In the genomic region with DNA sequence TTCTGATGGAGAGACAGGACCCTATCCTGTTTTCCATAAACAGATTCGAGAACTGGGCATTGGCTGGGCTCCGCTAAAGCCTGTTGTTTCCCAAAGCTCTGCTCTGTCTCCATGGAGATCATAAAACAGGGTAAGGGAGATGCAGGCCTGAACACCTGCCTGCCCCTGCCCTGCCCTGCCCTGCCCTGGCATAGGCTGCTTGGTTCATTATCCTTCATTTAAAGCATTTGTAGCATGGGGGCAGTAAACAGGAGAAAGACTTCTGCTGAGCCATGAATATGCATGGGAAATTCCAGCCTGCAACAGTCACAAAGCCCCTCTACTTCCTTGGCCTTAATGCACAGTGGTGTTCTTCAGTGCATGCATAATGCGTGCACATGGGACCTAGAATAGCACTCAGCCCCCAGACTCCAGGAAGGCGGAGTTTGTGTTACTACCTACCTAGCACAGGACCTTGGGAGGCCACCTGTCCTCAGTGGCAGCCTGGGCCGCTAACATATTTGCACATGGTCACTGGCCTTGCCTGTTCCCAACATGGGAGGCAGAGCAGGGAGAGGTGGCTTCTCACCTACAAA, we compare ENCODE assay signal across 21 mouse cellular contexts.
DNase-seq lines count a peak whose midpoint lies in the region; ATAC-seq lines count a peak whose summit lies in the region.
"Had no signal": no experiment of that assay in that cellular context is flagged by ENCODE, and none has a peak within 500 bp of the region (broad histone marks: within the 10 kb centered on the region; RNA-seq: fewer than 3 reads in every experiment).

No protein-coding gene starts in this region.

- no peaks in the 10 kb centered on the region for H3K27me3 ChIP-seq in neural tube, embryonic 12.5 days (replicated peaks)
- no peaks in the 10 kb centered on the region for H3K27me3 ChIP-seq in forebrain, embryonic 13.5 days
- H3K27me3 ChIP-seq in midbrain, embryonic 11.5 days (ENCODE audit: control insufficient read depth, insufficient read depth, low read length): no peaks in the 10 kb centered on the region
- H3K27me3 ChIP-seq: embryonic facial prominence, embryonic 13.5 days had no signal

- H3K4me3 ChIP-seq in neural tube, embryonic 12.5 days: no peak overlapping the region
- no peak overlapping the region for H3K4me3 ChIP-seq in forebrain, embryonic 13.5 days
- no peak overlapping the region for H3K4me3 ChIP-seq in midbrain, embryonic 11.5 days (ENCODE audit: low read depth, low read length)
- H3K4me3 ChIP-seq: embryonic facial prominence, embryonic 13.5 days; heart, embryonic 10.5 days; layer of hippocampus, adult 2 months had no signal

- peak; percentile 81 for ATAC-seq in neural tube, embryonic 12.5 days (ENCODE audit: low FRiP score, low read depth)
- peak; percentile 73 for ATAC-seq in forebrain, embryonic 13.5 days
- peak; percentile 49 for ATAC-seq in midbrain, embryonic 11.5 days (ENCODE audit: low FRiP score)

- no peak overlapping the region for H3K4me2 ChIP-seq in neural tube, embryonic 12.5 days (replicated peaks)
- no peak overlapping the region for H3K4me2 ChIP-seq in forebrain, embryonic 13.5 days
- no peak overlapping the region for H3K4me2 ChIP-seq in midbrain, embryonic 11.5 days
- H3K4me2 ChIP-seq: embryonic facial prominence, embryonic 13.5 days had no signal

- WGBS in neural tube, embryonic 12.5 days: 41% methylated on average over 5 of the region's 5 CpGs
- WGBS in forebrain, embryonic 13.5 days: 28% methylated on average over 5 of the region's 5 CpGs
- WGBS in midbrain, embryonic 11.5 days: 43% methylated on average over 5 of the region's 5 CpGs

- DNase-seq in neural tube, embryonic 10.5 days (ENCODE audit: extremely low spot score, low spot score): no peak
- peak; percentile 87 for DNase-seq in midbrain, embryonic 11.5 days (ENCODE audit: low spot score, missing footprints)
- DNase-seq in spleen, adult 18-20 months: no peak
- DNase-seq in gastrocnemius, postnatal 25 days: no peak
- DNase-seq in T-cell, adult 2 months (ENCODE audit: low spot score): no peak
- DNase-seq: adrenal gland, adult 8-10 months; cerebellum, adult 11 months; cerebellum, postnatal 14 days; heart, postnatal 10 days; kidney, adult 11 months; kidney, postnatal 10 days; layer of hippocampus, postnatal 36 days; right cerebral cortex, postnatal 4 days had no signal

- H3K27ac ChIP-seq in neural tube, embryonic 12.5 days: no peak overlapping the region
- peak overlapping the region; percentile 55 for H3K27ac ChIP-seq in forebrain, embryonic 13.5 days
- H3K27ac ChIP-seq in midbrain, embryonic 11.5 days (ENCODE audit: low read depth, low read length): no peak overlapping the region
- H3K27ac ChIP-seq: embryonic facial prominence, embryonic 13.5 days; heart, embryonic 10.5 days; layer of hippocampus, adult 2 months; liver, embryonic 14.5 days; macrophage; stomach, postnatal 0 days had no signal

- H3K9me3 ChIP-seq in neural tube, embryonic 12.5 days: no peaks in the 10 kb centered on the region
- H3K9me3 ChIP-seq in forebrain, embryonic 13.5 days (replicated peaks): no peaks in the 10 kb centered on the region
- no peaks in the 10 kb centered on the region for H3K9me3 ChIP-seq in midbrain, embryonic 11.5 days (ENCODE audit: control insufficient read depth, low read length)
- H3K9me3 ChIP-seq: embryonic facial prominence, embryonic 13.5 days; heart, embryonic 10.5 days had no signal

- no peaks in the 10 kb centered on the region for H3K36me3 ChIP-seq in neural tube, embryonic 12.5 days
- H3K36me3 ChIP-seq in forebrain, embryonic 13.5 days (ENCODE audit: poor library complexity, severe bottlenecking): no peaks in the 10 kb centered on the region
- H3K36me3 ChIP-seq in midbrain, embryonic 11.5 days (ENCODE audit: control insufficient read depth, insufficient read depth, low read length): no peaks in the 10 kb centered on the region
- H3K36me3 ChIP-seq: embryonic facial prominence, embryonic 13.5 days; heart, embryonic 10.5 days had no signal

- no peak overlapping the region for H3K9ac ChIP-seq in neural tube, embryonic 12.5 days
- no peak overlapping the region for H3K9ac ChIP-seq in forebrain, embryonic 13.5 days
- no peak overlapping the region for H3K9ac ChIP-seq in midbrain, embryonic 11.5 days (ENCODE audit: low read length)
- H3K9ac ChIP-seq: embryonic facial prominence, embryonic 13.5 days; liver, embryonic 14.5 days had no signal

- H3K4me1 ChIP-seq in neural tube, embryonic 12.5 days: peaks cover 24% of the 10 kb centered on the region
- H3K4me1 ChIP-seq in forebrain, embryonic 13.5 days: peaks cover 35% of the 10 kb centered on the region
- peaks cover 13% of the 10 kb centered on the region for H3K4me1 ChIP-seq in midbrain, embryonic 11.5 days (ENCODE audit: control insufficient read depth, insufficient read depth, low read length)
- H3K4me1 ChIP-seq: embryonic facial prominence, embryonic 13.5 days had no signal
